In genomic region chr1:175118904-175119555, GRCm38 (mm10) we compare ENCODE assay signal across 8 mouse cellular contexts.
A peak's percentile ranks its signal among the peaks of the same experiment; 100 is the strongest.
DNase-seq lines count a peak whose midpoint lies in the region; ATAC-seq and TF ChIP-seq lines count a peak whose summit lies in the region.

No protein-coding gene starts in this region.

- H3K9ac ChIP-seq in heart, embryonic 12.5 days: no peak overlapping the region

- TF ChIP-seq CTCF in E14TG2a.4 (conservative IDR thresholded peaks at IDR 0.05; ENCODE audit: low read length): peak; percentile 20

- no peak for ATAC-seq in heart, embryonic 12.5 days (ENCODE audit: insufficient number of reproducible peaks, low FRiP score)

- no peaks in the 10 kb centered on the region for H3K36me3 ChIP-seq in heart, embryonic 12.5 days
- H3K36me3 ChIP-seq in E14TG2a.4 (ENCODE audit: insufficient read depth, low read length): no peaks in the 10 kb centered on the region

- H3K27ac ChIP-seq in heart, embryonic 12.5 days (ENCODE audit: poor library complexity, severe bottlenecking): no peak overlapping the region

- 62% methylated on average over 4 of the region's 4 CpGs for WGBS in heart, embryonic 12.5 days

- no peaks in the 10 kb centered on the region for H3K4me1 ChIP-seq in heart, embryonic 12.5 days (replicated peaks)
- no peaks in the 10 kb centered on the region for H3K4me1 ChIP-seq in E14TG2a.4 (replicated peaks; ENCODE audit: low read depth, low read length)

- peak; percentile 3 for DNase-seq in heart, adult 8-10 months (ENCODE audit: low spot score)
- DNase-seq in cerebellum, postnatal 10 days: peak; percentile 59 to 70
- peak; percentile 17 for DNase-seq in kidney, adult 9 months
- DNase-seq in retina, postnatal 7 days (ENCODE audit: low read depth, low spot score): peak; percentile 11
- no peak for DNase-seq in urinary bladder, postnatal 10 days (ENCODE audit: low spot score)
- DNase-seq in gastrocnemius, postnatal 25 days: no peak

- no peaks in the 10 kb centered on the region for H3K27me3 ChIP-seq in heart, embryonic 12.5 days (replicated peaks)
- H3K27me3 ChIP-seq in E14TG2a.4 (ENCODE audit: insufficient read depth, low read length): no peaks in the 10 kb centered on the region

- no peaks in the 10 kb centered on the region for H3K9me3 ChIP-seq in heart, embryonic 12.5 days (replicated peaks)
- no peaks in the 10 kb centered on the region for H3K9me3 ChIP-seq in E14TG2a.4 (ENCODE audit: low read length)

- H3K4me3 ChIP-seq in heart, embryonic 12.5 days: no peak overlapping the region
- H3K4me3 ChIP-seq in E14TG2a.4 (replicated peaks; ENCODE audit: low read length): no peak overlapping the region

- no peak overlapping the region for H3K4me2 ChIP-seq in heart, embryonic 12.5 days

Comparison
In these comparisons a context has a peak if more than half of its experiments do, and no peak if none do; other contexts are left out.
1. DNase-seq: peak in heart, adult 8-10 months (single experiment), cerebellum, postnatal 10 days (2 of 2), kidney, adult 9 months (single experiment) and retina, postnatal 7 days (single experiment); none in urinary bladder, postnatal 10 days (single experiment) and gastrocnemius, postnatal 25 days (single experiment).